Mouse (Mus musculus) myocyte (in vitro differentiated cells): Measurements from ENCODE around the gene Adgrb3.

ENCODE experiments used
- CEBPB ChIP-seq: IDR thresholded peaks from 2 replicates; pipeline ENCODE4 v1.6.1; 2011; ENCODE audit warnings: mild to moderate bottlenecking, moderate library complexity; ENCODE audit not compliant: poor library complexity, insufficient read depth, severe bottlenecking
- POLR2A ChIP-seq: IDR thresholded peaks from one replicate; pipeline ENCODE4 v1.6.1; 2011; ENCODE audit warnings: low read depth, mild to moderate bottlenecking, control low read depth, moderate library complexity; ENCODE audit not compliant: insufficient read length
- POLR2AphosphoS2 ChIP-seq: IDR thresholded peaks from one replicate; pipeline ENCODE4 v1.6.1; 2011; ENCODE audit warnings: low read depth, control low read depth; ENCODE audit not compliant: insufficient read length
- TCF12 ChIP-seq: IDR thresholded peaks from one replicate; pipeline ENCODE4 v1.6.1; 2011; ENCODE audit warnings: mild to moderate bottlenecking, control low read depth; ENCODE audit not compliant: poor library complexity, insufficient read depth, severe bottlenecking
- USF1 ChIP-seq: IDR thresholded peaks from one replicate; pipeline ENCODE4 v1.6.1; 2011; ENCODE audit warnings: low read depth, mild to moderate bottlenecking, control low read depth, moderate library complexity

- no peak for TF ChIP-seq POLR2AphosphoS2
- TF ChIP-seq TCF12: no peak
- TF ChIP-seq POLR2A: no peak
- no peak for TF ChIP-seq CEBPB
- no peak for TF ChIP-seq USF1
Measured at GRCm38 (mm10) chr1:25857473-25857872, 28.0 kb upstream of the Adgrb3 start.
